Mouse (Mus musculus): ENCODE measurements around the gene Fam193a.

DNA sequence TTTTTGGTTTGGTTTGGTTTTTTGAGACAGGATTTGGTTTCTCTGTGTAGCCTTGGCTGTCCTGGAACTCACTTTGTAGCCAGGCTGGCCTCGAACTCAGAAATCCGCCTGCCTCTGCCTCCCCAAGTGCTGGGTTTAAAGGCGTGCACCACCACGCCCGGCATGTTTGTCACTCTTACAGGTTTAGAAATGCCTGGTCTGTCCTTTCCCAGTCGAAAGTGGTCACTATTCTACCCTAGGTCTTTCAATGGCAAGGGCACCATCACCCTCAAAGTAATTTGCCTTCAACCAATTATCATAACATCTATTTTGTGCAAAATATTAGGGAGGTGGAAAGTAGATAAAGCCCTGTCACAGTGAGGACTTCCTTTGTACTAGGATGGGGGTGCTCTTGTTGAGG lies 29.5 kb upstream of the Fam193a start:
- TF ChIP-seq CTCF (IDR thresholded peaks at IDR 0.05; ENCODE audit: borderline replicate concordance, control insufficient read depth, extremely low read depth, insufficient read depth, low read length, poor library complexity) (no peak), POLR2A (IDR thresholded peaks at IDR 0.05; ENCODE audit: control insufficient read depth, extremely low read depth, insufficient read depth, low read length, poor library complexity) (no peak)

All from thymus, adult 2 months (tissue).